22 mouse cellular contexts compared by ENCODE assay signal in genomic region chr2:179043671-179044070, GRCm38 (mm10).
DNase-seq lines count a peak whose midpoint lies in the region; ATAC-seq lines count a peak whose summit lies in the region.
"Had no signal": no experiment of that assay in that cellular context is flagged by ENCODE, and none has a peak within 500 bp of the region (broad histone marks: within the 10 kb centered on the region; RNA-seq: fewer than 3 reads in every experiment).

No protein-coding gene starts in this region.

- no peaks in the 10 kb centered on the region for H3K4me1 ChIP-seq in hindbrain, embryonic 11.5 days (replicated peaks; ENCODE audit: control insufficient read depth, insufficient read depth, low read length)
- H3K4me1 ChIP-seq in hindbrain, embryonic 16.5 days (ENCODE audit: control insufficient read depth, insufficient read depth, low read depth, low read length) = peaks cover 3% of the 10 kb centered on the region; the same call in 1 of the 2 replicates
- H3K4me1 ChIP-seq: lung, embryonic 15.5 days; neural tube, embryonic 12.5 days had no signal

- H3K36me3 ChIP-seq in hindbrain, embryonic 11.5 days (ENCODE audit: control insufficient read depth, insufficient read depth, low read length) = no peaks in the 10 kb centered on the region
- H3K36me3 ChIP-seq in hindbrain, embryonic 16.5 days (ENCODE audit: control insufficient read depth, insufficient read depth, low read length) = no peaks in the 10 kb centered on the region
- H3K36me3 ChIP-seq: lung, embryonic 15.5 days; midbrain, embryonic 10.5 days; neural tube, embryonic 12.5 days had no signal

- ATAC-seq in hindbrain, embryonic 11.5 days (ENCODE audit: low FRiP score) = 0 out of 2 replicates have a peak, but pooled peaks have one; percentile 48
- ATAC-seq in hindbrain, embryonic 16.5 days = no peak
- ATAC-seq: forebrain, embryonic 14.5 days had no signal

- 68% methylated on average over 4 of the region's 4 CpGs for WGBS in hindbrain, embryonic 11.5 days
- WGBS in hindbrain, embryonic 16.5 days = 65% methylated on average over 4 of the region's 4 CpGs

- H3K4me2 ChIP-seq in hindbrain, embryonic 11.5 days (replicated peaks; ENCODE audit: low read depth, low read length) = no peak overlapping the region
- H3K4me2 ChIP-seq in hindbrain, embryonic 16.5 days (ENCODE audit: low read length) = no peak overlapping the region
- H3K4me2 ChIP-seq: lung, embryonic 15.5 days; neural tube, embryonic 12.5 days had no signal

- DNase-seq in hindbrain, embryonic 11.5 days (ENCODE audit: low spot score) = no peak
- DNase-seq in brain, adult 2 months (ENCODE audit: low read depth, low spot score) = peak; percentile 43
- DNase-seq in frontal cortex, postnatal 36 days (ENCODE audit: low spot score in 2 of 2) = peak; percentile 21 to 43
- peak; percentile 34 to 44 for DNase-seq in layer of hippocampus, postnatal 36 days
- no peak for DNase-seq in adrenal gland, postnatal 14 days
- DNase-seq in spleen, postnatal 36 days (ENCODE audit: low spot score in 2 of 2) = no peak
- DNase-seq: adrenal gland, postnatal 25 days; cerebellum, adult 18-20 months; cerebellum, postnatal 25 days; embryo, embryonic 11 days; kidney, adult 11 months; lung, postnatal 4 days; thymus, postnatal 14 days had no signal

- H3K9ac ChIP-seq in hindbrain, embryonic 11.5 days (ENCODE audit: low read depth, low read length) = no peak overlapping the region
- no peak overlapping the region for H3K9ac ChIP-seq in hindbrain, embryonic 16.5 days (ENCODE audit: low read depth, low read length)
- H3K9ac ChIP-seq: liver, embryonic 14.5 days; lung, embryonic 15.5 days; neural tube, embryonic 12.5 days had no signal

- H3K27ac ChIP-seq in hindbrain, embryonic 11.5 days (ENCODE audit: low read depth, low read length) = no peak overlapping the region
- H3K27ac ChIP-seq in hindbrain, embryonic 16.5 days (ENCODE audit: low read depth, low read length) = no peak overlapping the region
- H3K27ac ChIP-seq: kidney, postnatal 0 days; liver, embryonic 14.5 days; lung, embryonic 15.5 days; midbrain, embryonic 10.5 days; neural tube, embryonic 12.5 days had no signal

- H3K4me3 ChIP-seq in hindbrain, embryonic 11.5 days (ENCODE audit: low read depth, low read length) = no peak overlapping the region
- H3K4me3 ChIP-seq in hindbrain, embryonic 16.5 days (ENCODE audit: low read length) = no peak overlapping the region
- H3K4me3 ChIP-seq: erythroblast, embryonic 14.5 days; lung, embryonic 15.5 days; midbrain, embryonic 10.5 days; neural tube, embryonic 12.5 days had no signal

- H3K9me3 ChIP-seq in hindbrain, embryonic 11.5 days (ENCODE audit: control insufficient read depth, low read length) = no peaks in the 10 kb centered on the region
- H3K9me3 ChIP-seq in hindbrain, embryonic 16.5 days (ENCODE audit: control insufficient read depth, low read length) = no peaks in the 10 kb centered on the region
- H3K9me3 ChIP-seq: lung, embryonic 15.5 days; midbrain, embryonic 10.5 days; neural tube, embryonic 12.5 days had no signal

- H3K27me3 ChIP-seq in hindbrain, embryonic 11.5 days (ENCODE audit: control insufficient read depth, insufficient read depth, low read length) = no peaks in the 10 kb centered on the region
- H3K27me3 ChIP-seq in hindbrain, embryonic 16.5 days (replicated peaks; ENCODE audit: control insufficient read depth, insufficient read depth, low read length) = no peaks in the 10 kb centered on the region
- H3K27me3 ChIP-seq: CH12.LX; lung, embryonic 15.5 days; neural tube, embryonic 12.5 days had no signal

Comparison
In these comparisons a context has a peak if more than half of its experiments do, and no peak if none do; other contexts are left out.
1. DNase-seq: peak in brain, adult 2 months (single experiment), frontal cortex, postnatal 36 days (2 of 2) and layer of hippocampus, postnatal 36 days (2 of 2); none in hindbrain, embryonic 11.5 days (single experiment), adrenal gland, postnatal 14 days (single experiment) and spleen, postnatal 36 days (0 of 2).